Mouse (Mus musculus) limb, embryonic 14.5 days (tissue): ENCODE measurements around the gene Wee2. TPM values are rescaled to one million over a fixed set of nuclear protein-coding genes. Genes with fewer than 3 reads are reported as not detected.
A peak's percentile ranks its signal among the peaks of the same experiment; 100 is the strongest.

ENCODE experiments used
- ATAC-seq: fragments of 200-750 bp; cut with Nextera tagmentation; 2 replicates; pipeline ENCODE4 v1.8.0; 2017; ENCODE audit warnings: low read depth, moderate number of reproducible peaks, moderate TSS enrichment; ENCODE audit not compliant: low FRiP score
- DNase-seq: peaks from one replicate; pipeline ENCODE4 v3.0.0-alpha.2; 2015; ENCODE audit warnings: low spot score
- H3K27ac ChIP-seq: fragments of 300-500 bp; sonication (generic); replicated peaks from 2 replicates; pipeline ENCODE4 v1.5.1; 2014; ENCODE audit warnings: low read depth, mild to moderate bottlenecking, low read length, moderate library complexity, mixed read lengths
- H3K27me3 ChIP-seq: fragments of 300-500 bp; sonication (generic); 2 replicates; pipeline ENCODE4 v1.6.1; 2014; ENCODE audit warnings: low read length, mixed read lengths; ENCODE audit not compliant: control insufficient read depth, insufficient read depth
- H3K36me3 ChIP-seq: fragments of 300-500 bp; sonication (generic); 2 replicates; pipeline ENCODE4 v1.6.1; 2014; ENCODE audit warnings: mild to moderate bottlenecking, low read length, moderate library complexity, mixed read lengths; ENCODE audit not compliant: control insufficient read depth, insufficient read depth
- H3K4me1 ChIP-seq: fragments of 300-500 bp; sonication (generic); 2 replicates; pipeline ENCODE4 v1.6.1; 2014; ENCODE audit warnings: antibody characterized with exemption, low read length, mixed read lengths; ENCODE audit not compliant: control insufficient read depth, insufficient read depth
- H3K4me2 ChIP-seq: fragments of 300-500 bp; sonication (generic); replicated peaks from 2 replicates; pipeline ENCODE4 v1.6.1; 2014; ENCODE audit warnings: low read depth, mild to moderate bottlenecking, low read length, moderate library complexity; ENCODE audit not compliant: severe bottlenecking
- H3K4me3 ChIP-seq: fragments of 300-500 bp; sonication (generic); replicated peaks from 2 replicates; pipeline ENCODE4 v1.5.1; 2014; ENCODE audit warnings: low read length
- H3K9ac ChIP-seq: fragments of 300-500 bp; sonication (generic); 2 replicates; pipeline ENCODE4 v1.6.1; 2014; ENCODE audit warnings: mild to moderate bottlenecking, low read depth, low read length, moderate library complexity; ENCODE audit not compliant: severe bottlenecking
- H3K9me3 ChIP-seq: fragments of 300-500 bp; sonication (generic); 2 replicates; pipeline ENCODE4 v1.6.1; 2016; ENCODE audit warnings: low read length; ENCODE audit not compliant: control insufficient read depth
- POLR2A ChIP-seq: fragments of 200-500 bp; IDR thresholded peaks from 2 replicates; pipeline ENCODE4 v1.8.0; 2012; ENCODE audit warnings: inconsistent platforms, mild to moderate bottlenecking, moderate library complexity, borderline replicate concordance; ENCODE audit not compliant: insufficient read depth, insufficient read length; ENCODE audit errors: extremely low read depth
- WGBS: fragments of 180-500 bp; shearing (Covaris S2); extraction: QIAGEN DNeasy Blood & Tissue Kit; methylation state at CpG from one replicate; pipeline ENCODE4 v1.1.7; 2014; 5-methylcytosine and 5-hydroxymethylcytosine counted together
- polyA plus RNA-seq, 2 experiments: library from polyadenylated mRNA; depleted of rRNA in 1 of 2; stranded (reverse) in 1 of 2; unstranded in 1 of 2; fragments of >200 nt; fragmentation: Nextera tagmentation in 1 of 2; extraction: Ambion mirVana in 1 of 2; gene quantifications; 2 replicates each; pipeline versions ENCODE4 v1.2.1 to v1.2.3; 2012 to 2014

Gene Wee2
- polyA plus RNA-seq, 2 experiments, result not detected

- ATAC-seq, result no peak
- Histone ChIP-seq H3K4me3 (no peak overlapping the region), H3K9ac (no peak overlapping the region), H3K36me3 (no peaks in the 10 kb centered on the region), H3K4me2 (no peak overlapping the region), H3K27me3 (no peaks in the 10 kb centered on the region), H3K27ac (no peak overlapping the region), H3K9me3 (no peaks in the 10 kb centered on the region), H3K4me1 (peaks cover 11% of the 10 kb centered on the region; the same call in 1 of the 2 replicates)
- DNase-seq, result no peak
- TF ChIP-seq POLR2A, result no peak
- WGBS, result 66% methylated on average over 3 of the region's 3 CpGs
Observed at GRCm38 (mm10) chr6:40430878-40431277, 8.0 kb upstream of the Wee2 start.

- ATAC-seq (no peak), DNase-seq (no peak)
- no peaks in the 10 kb centered on the region; the same call in 1 of the 2 replicates for H3K27me3 ChIP-seq
- H3K4me2 ChIP-seq, result no peak overlapping the region
- no peaks in the 10 kb centered on the region for H3K9me3 ChIP-seq
- TF ChIP-seq POLR2A, result no peak
- 73% methylated on average over 4 of the region's 4 CpGs for WGBS
- peaks cover 14% of the 10 kb centered on the region; the same call in 1 of the 2 replicates for H3K4me1 ChIP-seq
- H3K36me3 ChIP-seq, result no peaks in the 10 kb centered on the region
- no peak overlapping the region for H3K4me3 ChIP-seq
- no peak overlapping the region for H3K9ac ChIP-seq
- H3K27ac ChIP-seq, result no peak overlapping the region
Observed at GRCm38 (mm10) chr6:40431356-40431755, 7.5 kb upstream of the Wee2 start.

- no peak overlapping the region for H3K9ac ChIP-seq
- H3K4me1 ChIP-seq, result peaks cover 15% of the 10 kb centered on the region; the same call in 1 of the 2 replicates
- no peak overlapping the region for H3K4me2 ChIP-seq
- ATAC-seq (no peak), DNase-seq (no peak)
- no peaks in the 10 kb centered on the region; the same call in 1 of the 2 replicates for H3K27me3 ChIP-seq
- H3K36me3 ChIP-seq, result no peaks in the 10 kb centered on the region
- H3K27ac ChIP-seq, result no peak overlapping the region
- H3K4me3 ChIP-seq, result no peak overlapping the region
- no peak for TF ChIP-seq POLR2A
- H3K9me3 ChIP-seq, result no peaks in the 10 kb centered on the region
Observed at GRCm38 (mm10) chr6:40431812-40432211, 7.1 kb upstream of the Wee2 start.

GRCm38 (mm10) chr6:40432346-40433275 lies 6.3 kb upstream of the Wee2 start:
- H3K4me1 ChIP-seq, result peaks cover 15% of the 10 kb centered on the region; the same call in 1 of the 2 replicates
- no peak for DNase-seq
- H3K4me3 ChIP-seq, result no peak overlapping the region
- no peaks in the 10 kb centered on the region for H3K9me3 ChIP-seq
- H3K4me2 ChIP-seq, result no peak overlapping the region
- ATAC-seq, result no peak
- no peaks in the 10 kb centered on the region; the same call in 1 of the 2 replicates for H3K27me3 ChIP-seq
- TF ChIP-seq POLR2A, result no peak
- no peaks in the 10 kb centered on the region for H3K36me3 ChIP-seq
- no peak overlapping the region for H3K9ac ChIP-seq
- WGBS, result 84% methylated on average over 17 of the region's 17 CpGs
- H3K27ac ChIP-seq, result no peak overlapping the region

GRCm38 (mm10) chr6:40434697-40435096 lies 4.2 kb upstream of the Wee2 start:
- Histone ChIP-seq H3K4me3 (peak overlapping the region; percentile 85), H3K4me2 (peak overlapping the region; percentile 86), H3K4me1 (peaks cover 15% of the 10 kb centered on the region; the same call in 1 of the 2 replicates), H3K27ac (no peak overlapping the region), H3K36me3 (no peaks in the 10 kb centered on the region), H3K9ac (peak overlapping the region; percentile 75), H3K9me3 (no peaks in the 10 kb centered on the region), H3K27me3 (peaks cover 3% of the 10 kb centered on the region; the same call in 1 of the 2 replicates)
- TF ChIP-seq POLR2A, result no peak
- ATAC-seq, result no peak
- DNase-seq, result no peak
- WGBS, result 15% methylated on average over 7 of the region's 7 CpGs
